8 mouse cellular contexts compared by ENCODE assay signal in genomic region chr3:41742278-41742934, GRCm38 (mm10). TPM values are rescaled to one million over a fixed set of nuclear protein-coding genes. Genes with fewer than 3 reads are reported as not detected.
DNase-seq lines count a peak whose midpoint lies in the region; ATAC-seq lines count a peak whose summit lies in the region.

Gene Sclt1, minus strand, starts transcription at chr3:41742514.
Gene D3Ertd751e, plus strand, starts transcription at chr3:41742611.

- H3K4me1 ChIP-seq in hindbrain, embryonic 16.5 days (ENCODE audit: control insufficient read depth, insufficient read depth, low read depth, low read length) = peaks cover 15% of the 10 kb centered on the region

- no peaks in the 10 kb centered on the region for H3K79me2 ChIP-seq in macrophage (ENCODE audit: inconsistent target)

- H3K27ac ChIP-seq in hindbrain, embryonic 16.5 days (ENCODE audit: low read depth, low read length) = peak within 1 kb of the TSS; percentile 95
- H3K27ac ChIP-seq in macrophage = peak within 1 kb of the TSS; percentile 51

- peak within 1 kb of the TSS; percentile 96 for H3K9ac ChIP-seq in hindbrain, embryonic 16.5 days (ENCODE audit: low read depth, low read length)

- peak; percentile 89 for DNase-seq in WW6 (ENCODE audit: low read depth, low spot score)
- DNase-seq in cerebellum, postnatal 4 days (ENCODE audit: low spot score in 2 of 2) = peak; percentile 96 to 97
- DNase-seq in gastrocnemius, adult 18-20 months (ENCODE audit: low spot score) = peak; percentile 97
- DNase-seq in left cerebral cortex, adult 18-20 months (ENCODE audit: low spot score in 2 of 2) = peak; percentile 97 to 98
- peak; percentile 99 for DNase-seq in right cerebral cortex, adult 18-20 months
- peak; percentile 86 for DNase-seq in urinary bladder, postnatal 10 days (ENCODE audit: low spot score)

- peak within 1 kb of the TSS; percentile 90 for H3K4me3 ChIP-seq in hindbrain, embryonic 16.5 days (ENCODE audit: low read length)
- peak within 1 kb of the TSS; percentile 65 for H3K4me3 ChIP-seq in macrophage (ENCODE audit: inconsistent target)

- under 1% methylated on average over 54 of the region's 66 CpGs for WGBS in hindbrain, embryonic 16.5 days
- WGBS in macrophage (ENCODE audit: missing documents) = under 1% methylated on average over 65 of the region's 66 CpGs

- no peaks in the 10 kb centered on the region for H3K36me3 ChIP-seq in hindbrain, embryonic 16.5 days (ENCODE audit: control insufficient read depth, insufficient read depth, low read length)
- no peaks in the 10 kb centered on the region for H3K36me3 ChIP-seq in macrophage (ENCODE audit: inconsistent target)

- peak; percentile 100 for ATAC-seq in hindbrain, embryonic 16.5 days

- H3K4me2 ChIP-seq in hindbrain, embryonic 16.5 days (ENCODE audit: low read length) = peak within 1 kb of the TSS; percentile 90

- no peaks in the 10 kb centered on the region for H3K27me3 ChIP-seq in hindbrain, embryonic 16.5 days (replicated peaks; ENCODE audit: control insufficient read depth, insufficient read depth, low read length)

- H3K9me3 ChIP-seq in hindbrain, embryonic 16.5 days (ENCODE audit: control insufficient read depth, low read length) = no peaks in the 10 kb centered on the region

RNA-seq across cellular contexts. Expression of gene Sclt1, which starts in this region (rescaled TPM):
- total RNA-seq in gastrocnemius, adult 18-20 months (2021) = 1 to 10 TPM; 4.2 to 5.3 TPM
- 16.3 and 16.9 TPM in 2 replicates for polyA plus RNA-seq in hindbrain, embryonic 16.5 days (2015; fragmentation: Nextera tagmentation; extraction: Ambion mirVana)
- total RNA-seq in left cerebral cortex, adult 18-20 months (2021) = 10 to 100 TPM; 15.8 to 19.3 TPM
- 10 to 100 TPM in 23 of 26 experiments, 1 to 10 TPM in 3; 3.8 to 68.6 (median 40.9) TPM for total RNA-seq in macrophage (2018; cell fraction: chromatin; rRNA removed)
- 1 to 10 TPM; 2.3 to 6.6 (median 4.9) TPM for total RNA-seq in macrophage (2018; cell fraction: cytosol; rRNA removed)
- total RNA-seq in macrophage (2018; cell fraction: nucleus; rRNA removed) = 10 to 100 TPM in 18 of 26 experiments, 1 to 10 TPM in 8; 4.1 to 55.5 (median 22.0) TPM
- polyA plus RNA-seq in macrophage (2018) = 3.9 to 8.1 TPM (median 4.9 TPM) in 3 replicates

RNA-seq across cellular contexts. Expression of gene D3Ertd751e, which starts in this region (rescaled TPM):
- total RNA-seq in gastrocnemius, adult 18-20 months (2021) = 1 to 10 TPM; 4.2 to 5.0 TPM
- 8.8 and 10.2 TPM in 2 replicates for polyA plus RNA-seq in hindbrain, embryonic 16.5 days (2015; fragmentation: Nextera tagmentation; extraction: Ambion mirVana)
- 10 to 100 TPM; 10.8 to 12.5 TPM for total RNA-seq in left cerebral cortex, adult 18-20 months (2021)
- 10 to 100 TPM in 14 of 26 experiments, 1 to 10 TPM in 11, under 1 TPM in 1; 0.60 to 30.5 (median 10.2) TPM for total RNA-seq in macrophage (2018; cell fraction: chromatin; rRNA removed)
- 1 to 10 TPM; 1.4 to 4.6 (median 2.5) TPM for total RNA-seq in macrophage (2018; cell fraction: cytosol; rRNA removed)
- 10 to 100 TPM in 9 of 26 experiments, 1 to 10 TPM in 16, under 1 TPM in 1; 0.77 to 28.2 (median 5.9) TPM for total RNA-seq in macrophage (2018; cell fraction: nucleus; rRNA removed)
- 3.2 to 7.1 TPM (median 3.3 TPM) in 3 replicates for polyA plus RNA-seq in macrophage (2018)

Comparison
In these comparisons a context has a peak if more than half of its experiments do, and no peak if none do; other contexts are left out.
1. Peak in every context shown above with its lines: DNase-seq, ATAC-seq, H3K4me3 ChIP-seq and H3K27ac ChIP-seq.